Mouse (Mus musculus): ENCODE measurements around the gene Vash2.
A peak's percentile ranks its signal among the peaks of the same experiment; 100 is the strongest.

Vash2 gene

GRCm38 (mm10) chr1:190976887-190977573 is 2.1 kb downstream of the Vash2 start:
- no peak for DNase-seq (ENCODE audit: low read depth, low spot score)

- no peak for DNase-seq (ENCODE audit: low read depth, low spot score)
These were observed 4.3 kb downstream of the Vash2 start for GRCm38 (mm10) chr1:190974833-190975232.

- no peak for DNase-seq (ENCODE audit: low read depth, low spot score)
These were observed 4.9 kb downstream of the Vash2 start for GRCm38 (mm10) chr1:190974191-190974590.

- no peak for DNase-seq (ENCODE audit: low read depth, low spot score)
These were observed 6.4 kb downstream of the Vash2 start for GRCm38 (mm10) chr1:190972612-190973192.

- DNase-seq (ENCODE audit: low read depth, low spot score) = no peak
These were observed 7.1 kb downstream of the Vash2 start for GRCm38 (mm10) chr1:190971708-190972610.

- no peak for DNase-seq (ENCODE audit: low read depth, low spot score)
These were observed 11.1 kb downstream of the Vash2 start for GRCm38 (mm10) chr1:190968010-190968409.

- DNase-seq (ENCODE audit: low read depth, low spot score) = no peak
These were observed 13.9 kb downstream of the Vash2 start for GRCm38 (mm10) chr1:190964992-190965780.

GRCm38 (mm10) chr1:190962760-190963159 is 16.3 kb downstream of the Vash2 start:
- DNase-seq (ENCODE audit: low read depth, low spot score) = no peak

GRCm38 (mm10) chr1:190958821-190959220 is 20.3 kb downstream of the Vash2 start:
- no peak for DNase-seq (ENCODE audit: low read depth, low spot score)

GRCm38 (mm10) chr1:190953009-190953408 is 26.1 kb downstream of the Vash2 start:
- no peak for DNase-seq (ENCODE audit: low read depth, low spot score)

- DNase-seq (ENCODE audit: low read depth, low spot score) = no peak
These were observed 28.1 kb downstream of the Vash2 start for GRCm38 (mm10) chr1:190951014-190951413.

GRCm38 (mm10) chr1:190948846-190949245 is 30.2 kb downstream of the Vash2 start:
- no peak for DNase-seq (ENCODE audit: low read depth, low spot score)

GRCm38 (mm10) chr1:190948439-190948838 is 30.7 kb downstream of the Vash2 start:
- no peak for DNase-seq (ENCODE audit: low read depth, low spot score)

GRCm38 (mm10) chr1:190947986-190948385 is 31.1 kb downstream of the Vash2 start:
- DNase-seq (ENCODE audit: low read depth, low spot score) = no peak

GRCm38 (mm10) chr1:190944109-190944760 is 34.9 kb downstream of the Vash2 start:
- DNase-seq (ENCODE audit: low read depth, low spot score) = peak; percentile 50

- no peak for DNase-seq (ENCODE audit: low read depth, low spot score)
These were observed 39.3 kb downstream of the Vash2 start for GRCm38 (mm10) chr1:190939803-190940202.

- no peak for DNase-seq (ENCODE audit: low read depth, low spot score)
These were observed 48.9 kb downstream of the Vash2 start for GRCm38 (mm10) chr1:190930181-190930580.

- DNase-seq (ENCODE audit: low read depth, low spot score) = no peak
These were observed 49.9 kb downstream of the Vash2 start for GRCm38 (mm10) chr1:190929010-190929695.

GRCm38 (mm10) chr1:190928370-190929009 is 50.6 kb downstream of the Vash2 start:
- peak; percentile 95 for DNase-seq (ENCODE audit: low read depth, low spot score)
